Mouse (Mus musculus) heart, adult 2 months (tissue): ENCODE results near the gene Mrpl12. TPM values are rescaled to one million over a fixed set of nuclear protein-coding genes. Genes with fewer than 3 reads are reported as not detected.

Experiments used
- DNase-seq, 2 experiments: peaks; one replicate each; pipeline ENCODE4 v3.0.0; 2021
- H3K27ac ChIP-seq: fragments of 200-600 bp; 2 replicates; pipeline ENCODE4 v1.8.1; 2022
- H3K27me3 ChIP-seq: fragments of 200-500 bp; 2 replicates; pipeline ENCODE4 v1.6.1; 2012; ENCODE audit warnings: mild to moderate bottlenecking, low read length, inconsistent platforms, mixed read lengths; ENCODE audit not compliant: control insufficient read depth, insufficient read depth
- H3K36me3 ChIP-seq: fragments of 200-500 bp; 2 replicates; pipeline ENCODE4 v1.6.1; 2012; ENCODE audit warnings: low read length, inconsistent platforms; ENCODE audit not compliant: control insufficient read depth, insufficient read depth
- H3K4me1 ChIP-seq: fragments of 200-500 bp; 2 replicates; pipeline ENCODE4 v1.6.1; 2011; ENCODE audit warnings: low read length; ENCODE audit not compliant: control insufficient read depth, insufficient read depth
- H3K4me3 ChIP-seq: fragments of 200-600 bp; 2 replicates; pipeline ENCODE4 v1.8.1; 2022
- H3K79me2 ChIP-seq: fragments of 200-500 bp; replicated peaks from 2 replicates; pipeline ENCODE4 v1.6.1; 2012; ENCODE audit warnings: mild to moderate bottlenecking, inconsistent platforms, low read length, moderate library complexity, mixed read lengths; ENCODE audit not compliant: control insufficient read depth, insufficient read depth
- H3K9ac ChIP-seq: fragments of 200-500 bp; 2 replicates; pipeline ENCODE4 v1.6.1; 2012; ENCODE audit warnings: low read depth, mild to moderate bottlenecking, control low read depth, inconsistent platforms, low read length, mixed read lengths
- CTCF ChIP-seq: fragments of 200-600 bp; IDR thresholded peaks from 2 replicates; pipeline ENCODE4 v1.8.1; 2022; ENCODE audit warnings: antibody characterized with exemption, mild to moderate bottlenecking, moderate library complexity
- EP300 ChIP-seq: fragments of 200-500 bp; IDR thresholded peaks from 2 replicates; pipeline ENCODE4 v1.6.1; 2011; ENCODE audit warnings: low read depth, low read length, control low read depth; ENCODE audit not compliant: insufficient read depth
- POLR2A ChIP-seq: fragments of 200-500 bp; IDR thresholded peaks from 2 replicates; pipeline ENCODE4 v1.6.1; 2011; ENCODE audit warnings: mild to moderate bottlenecking, low read depth, low read length, control low read depth; ENCODE audit not compliant: insufficient read depth
- WGBS: fragments of 180-500 bp; shearing (Covaris S2); methylation state at CpG from one replicate; pipeline ENCODE4 v1.1.7; 2018; 5-methylcytosine and 5-hydroxymethylcytosine counted together
- intact Hi-C: fragments of 180-260 bp; cut with DNase I; formaldehyde crosslinking; loops from one replicate; pipeline ENCODE4 v1.15.1; 2025
- polyA plus RNA-seq: library from polyadenylated mRNA; depleted of rRNA; stranded (reverse); fragments of >200 nt; gene quantifications from 2 replicates; pipeline ENCODE4 v1.2.3, GENCODE M21; 2012
- total RNA-seq, 2 experiments: library from RNA; stranded (reverse); gene quantifications; 2 replicates each; pipeline ENCODE4 v1.2.3; 2021

The Mrpl12 gene
- total and polyA plus RNA-seq, 3 experiments = 200 to 232 (median 207) TPM

DNA sequence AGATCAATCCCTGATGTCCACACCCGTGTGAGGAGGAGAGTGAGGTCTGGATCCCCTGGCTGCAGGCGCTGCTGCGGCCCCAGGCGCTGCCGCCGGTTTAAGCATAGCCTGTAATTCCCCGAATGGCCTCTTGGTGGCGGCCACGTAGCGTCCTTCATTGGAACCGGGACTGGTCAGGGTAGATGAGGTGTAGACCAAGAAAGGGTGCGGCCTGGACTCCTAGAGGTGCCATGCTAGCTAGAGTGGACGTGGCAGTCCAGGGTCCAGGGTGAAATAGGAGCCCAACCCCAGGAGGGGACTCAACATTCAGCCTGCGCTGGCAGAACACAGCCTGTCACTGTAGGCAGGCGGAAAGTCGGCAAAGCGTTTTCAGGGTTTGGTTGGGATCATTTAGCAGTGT lies 31.2 kb downstream of the Mrpl12 start:
- DNase-seq = peak; percentile 86 to 94
- H3K27me3 ChIP-seq = no peaks in the 10 kb centered on the region
- peak; percentile 95 for TF ChIP-seq EP300
- TF ChIP-seq CTCF = peak; percentile 100; the same call in 1 of the 2 replicates
- TF ChIP-seq POLR2A = no peak
- intact Hi-C loops = loop anchor here (1.0 to 10.0 kb wide), 5 partner anchors 27 to 259 kb away; partner anchors contain the start of genes Cenpx and Lrrc45
- H3K4me1 ChIP-seq = peaks cover 12% of the 10 kb centered on the region
- no peak overlapping the region for H3K4me3 ChIP-seq
- 20% methylated on average over 17 of the region's 17 CpGs for WGBS
- H3K9ac ChIP-seq = no peak overlapping the region
- H3K27ac ChIP-seq = no peak overlapping the region
- no peaks in the 10 kb centered on the region for H3K79me2 ChIP-seq
- H3K36me3 ChIP-seq = peaks cover 3% of the 10 kb centered on the region; the same call in 1 of the 2 replicates

DNA sequence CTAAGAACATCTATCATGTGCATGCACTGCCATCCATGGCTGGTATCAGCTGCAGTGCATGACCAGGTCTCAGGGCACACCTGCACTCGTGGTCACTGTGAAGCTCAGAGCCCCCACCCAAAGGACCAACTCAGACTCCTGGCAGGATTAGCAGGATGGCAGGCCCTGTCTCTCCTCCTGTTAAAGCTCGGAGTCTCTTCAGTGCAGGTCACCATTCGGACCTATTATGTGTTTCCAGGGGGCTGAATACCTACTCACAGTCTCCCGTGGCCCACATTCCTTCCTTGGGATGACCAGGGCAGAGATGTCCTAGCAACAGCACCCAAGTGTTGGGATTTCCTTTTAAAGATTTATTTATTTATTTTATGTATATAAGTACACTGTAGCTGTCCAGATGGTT lies 32.7 kb downstream of the Mrpl12 start:
- Histone ChIP-seq H3K36me3 (peaks cover 3% of the 10 kb centered on the region; the same call in 1 of the 2 replicates), H3K79me2 (no peaks in the 10 kb centered on the region), H3K4me3 (no peak overlapping the region), H3K9ac (no peak overlapping the region), H3K27ac (no peak overlapping the region), H3K27me3 (no peaks in the 10 kb centered on the region), H3K4me1 (peaks cover 14% of the 10 kb centered on the region)
- no peak for TF ChIP-seq EP300
- no peak for TF ChIP-seq CTCF
- TF ChIP-seq POLR2A = no peak
- WGBS = 86% methylated on average over 4 of the region's 4 CpGs
- no peak for DNase-seq
- intact Hi-C loops = loop anchor here (10.0 kb wide), 1 partner anchor 258 kb away; no protein-coding TSS in a partner anchor

DNA sequence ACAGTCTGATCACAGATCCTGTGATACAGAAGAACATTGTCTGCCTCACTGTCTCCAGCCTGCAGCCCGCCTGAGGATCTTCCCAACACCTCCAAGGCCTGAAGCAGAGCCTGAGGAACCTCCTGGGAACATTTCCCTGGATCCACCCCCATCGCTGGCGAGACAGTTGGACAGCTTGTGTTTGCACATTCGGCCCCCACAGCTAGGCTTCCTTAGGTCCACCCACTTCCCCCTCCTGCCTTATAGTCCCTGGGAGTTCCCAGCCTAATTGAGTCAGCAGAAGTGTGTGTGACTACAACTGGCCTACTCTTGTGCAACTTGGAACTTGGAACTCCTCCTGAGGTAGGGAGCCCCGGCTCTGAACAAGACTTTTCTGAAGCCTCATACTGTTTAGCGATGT lies 33.6 kb downstream of the Mrpl12 start:
- Histone ChIP-seq H3K27me3 (no peaks in the 10 kb centered on the region), H3K9ac (no peak overlapping the region), H3K4me1 (peaks cover 14% of the 10 kb centered on the region), H3K27ac (peak overlapping the region; percentile 20; the same call in 1 of the 2 replicates), H3K79me2 (no peaks in the 10 kb centered on the region), H3K36me3 (peaks cover 3% of the 10 kb centered on the region; the same call in 1 of the 2 replicates), H3K4me3 (no peak overlapping the region)
- WGBS = 35% methylated on average over 6 of the region's 6 CpGs
- intact Hi-C loops = loop anchor here (2.0 to 10.0 kb wide), 2 partner anchors 31 to 257 kb away; partner anchors contain the start of gene Mcrip1
- peak; percentile 68 to 79 for DNase-seq
- TF ChIP-seq POLR2A = no peak
- peak; percentile 80; the same call in 1 of the 2 replicates for TF ChIP-seq EP300
- no peak for TF ChIP-seq CTCF

DNA sequence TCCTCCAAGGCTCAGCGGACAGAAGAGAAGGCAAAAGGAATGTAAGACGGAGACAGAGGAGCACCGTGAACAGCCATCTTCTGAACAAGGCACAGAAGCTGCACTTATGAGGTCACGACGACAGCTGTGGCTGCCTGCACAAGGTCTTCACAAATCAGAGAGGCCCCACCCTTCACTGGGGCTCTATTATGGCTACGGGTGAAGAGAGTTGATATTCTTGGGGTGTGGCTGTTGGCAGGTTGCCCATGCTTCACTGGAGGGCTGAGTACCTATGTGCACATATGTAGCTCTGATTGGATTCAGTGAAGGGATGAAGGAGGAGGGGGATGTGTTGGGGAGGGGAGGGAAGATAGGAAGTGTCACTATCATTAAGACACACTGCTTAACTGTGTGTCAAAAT lies 34.1 kb downstream of the Mrpl12 start:
- H3K27ac ChIP-seq = peak overlapping the region; percentile 17; the same call in 1 of the 2 replicates
- DNase-seq = no peak
- intact Hi-C loops = loop anchor here (2.0 to 10.0 kb wide), 2 partner anchors 30 to 256 kb away; partner anchors contain the start of gene Mcrip1
- no peak overlapping the region for H3K4me3 ChIP-seq
- no peaks in the 10 kb centered on the region for H3K79me2 ChIP-seq
- no peaks in the 10 kb centered on the region for H3K27me3 ChIP-seq
- TF ChIP-seq EP300 = no peak
- no peak for TF ChIP-seq CTCF
- TF ChIP-seq POLR2A = no peak
- H3K9ac ChIP-seq = no peak overlapping the region
- 50% methylated on average over 6 of the region's 6 CpGs for WGBS
- H3K4me1 ChIP-seq = peaks cover 14% of the 10 kb centered on the region
- H3K36me3 ChIP-seq = peaks cover 3% of the 10 kb centered on the region; the same call in 1 of the 2 replicates

DNA sequence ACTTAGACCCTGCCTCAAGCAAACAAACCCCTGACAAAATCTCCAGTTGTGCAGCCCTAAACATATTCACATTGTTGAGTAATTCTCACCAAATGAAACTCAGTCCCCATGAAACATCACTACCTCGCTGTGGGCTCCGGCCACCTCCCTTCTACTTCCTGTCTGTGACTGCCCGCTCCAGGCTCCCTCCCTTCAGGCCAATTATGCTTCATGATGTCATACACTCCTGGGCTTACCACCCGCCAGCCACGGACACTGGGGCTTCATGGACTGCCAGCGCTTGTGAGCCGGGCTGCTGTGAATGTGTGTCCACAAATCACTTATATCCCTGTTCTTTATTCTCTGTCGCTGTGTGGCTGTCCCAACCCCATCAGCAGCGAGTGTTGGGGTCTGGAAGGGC lies 35.3 kb downstream of the Mrpl12 start:
- intact Hi-C loops = loop anchor here (2.0 to 10.0 kb wide), 3 partner anchors 19 to 255 kb away; partner anchors contain the start of gene Mcrip1
- peak overlapping the region; percentile 25 for H3K4me3 ChIP-seq
- H3K4me1 ChIP-seq = peaks cover 14% of the 10 kb centered on the region
- WGBS = 7% methylated on average over 9 of the region's 9 CpGs
- no peaks in the 10 kb centered on the region for H3K79me2 ChIP-seq
- H3K27ac ChIP-seq = peak overlapping the region; percentile 89
- H3K27me3 ChIP-seq = no peaks in the 10 kb centered on the region
- DNase-seq = peak; percentile 73 to 84
- peak overlapping the region; percentile 50 for H3K9ac ChIP-seq
- TF ChIP-seq POLR2A (peak; percentile 64), EP300 (0 out of 2 replicates have a peak, but pooled peaks have one; percentile 28), CTCF (no peak)
- H3K36me3 ChIP-seq = peaks cover 3% of the 10 kb centered on the region; the same call in 1 of the 2 replicates

DNA sequence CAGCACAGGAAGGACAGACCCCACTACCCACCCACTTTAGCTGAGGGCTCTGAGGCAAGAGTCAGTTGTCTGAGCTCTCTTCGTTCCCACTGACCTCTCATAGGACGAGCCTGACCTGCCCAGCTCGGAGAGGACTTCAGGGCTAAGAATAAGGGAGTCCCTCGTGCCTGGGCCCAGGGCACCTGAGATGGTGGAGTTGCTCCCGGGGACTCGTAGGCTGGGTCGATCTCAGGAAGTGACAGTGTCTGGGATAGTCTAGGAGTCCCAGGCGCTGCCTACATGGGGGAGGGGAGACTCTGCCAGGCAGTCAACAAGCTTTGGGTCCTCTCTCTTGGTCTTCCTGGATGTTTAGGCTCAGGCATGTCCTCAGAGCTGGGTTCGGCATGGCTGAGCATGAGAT lies 36.1 kb downstream of the Mrpl12 start:
- DNase-seq = no peak
- Histone ChIP-seq H3K9ac (0 out of 2 replicates have a peak overlapping the region, but pooled peaks have one; percentile 15), H3K27ac (peak overlapping the region; percentile 89), H3K4me1 (peaks cover 14% of the 10 kb centered on the region), H3K27me3 (no peaks in the 10 kb centered on the region), H3K4me3 (no peak overlapping the region), H3K79me2 (no peaks in the 10 kb centered on the region), H3K36me3 (peaks cover 3% of the 10 kb centered on the region; the same call in 1 of the 2 replicates)
- intact Hi-C loops = loop anchor here (2.0 kb wide), 1 partner anchor 18 kb away; no protein-coding TSS in a partner anchor
- WGBS = 65% methylated on average over 9 of the region's 9 CpGs
- no peak for TF ChIP-seq POLR2A
- no peak for TF ChIP-seq CTCF
- no peak for TF ChIP-seq EP300
